Mouse (Mus musculus): ENCODE measurements around the gene Mtmr12. TPM values are rescaled to one million over a fixed set of nuclear protein-coding genes. Genes with fewer than 3 reads are reported as not detected.
"Not testable (repeated sequence)": the region's sequence is repeated elsewhere in the genome, so short reads cannot be mapped to it uniquely, and the experiment has no call there.

Gene Mtmr12
- 8.7 and 9.2 TPM in 2 replicates for polyA plus RNA-seq (2015; fragmentation: Nextera tagmentation; extraction: Ambion mirVana)

GRCm38 (mm10) chr15:12204319-12205159 is at the start of gene Mtmr12:
Mtmr12 (plus strand) TSS chr15:12205028.
- under 1% methylated on average over 58 of the region's 58 CpGs for WGBS
- H3K4me3 ChIP-seq = peak within 1 kb of the TSS; percentile 80
- peaks cover 32% of the 10 kb centered on the region for H3K4me1 ChIP-seq (replicated peaks)
- peak within 1 kb of the TSS; percentile 92 for H3K27ac ChIP-seq (replicated peaks)
- no peaks in the 10 kb centered on the region for H3K9me3 ChIP-seq
- peak within 1 kb of the TSS; percentile 63 for H3K4me2 ChIP-seq
- peak; percentile 99 for ATAC-seq (ENCODE audit: low FRiP score, low read depth)
- H3K27me3 ChIP-seq = no peaks in the 10 kb centered on the region
- no peaks in the 10 kb centered on the region for H3K36me3 ChIP-seq
- H3K9ac ChIP-seq = peak within 1 kb of the TSS; percentile 72

DNA sequence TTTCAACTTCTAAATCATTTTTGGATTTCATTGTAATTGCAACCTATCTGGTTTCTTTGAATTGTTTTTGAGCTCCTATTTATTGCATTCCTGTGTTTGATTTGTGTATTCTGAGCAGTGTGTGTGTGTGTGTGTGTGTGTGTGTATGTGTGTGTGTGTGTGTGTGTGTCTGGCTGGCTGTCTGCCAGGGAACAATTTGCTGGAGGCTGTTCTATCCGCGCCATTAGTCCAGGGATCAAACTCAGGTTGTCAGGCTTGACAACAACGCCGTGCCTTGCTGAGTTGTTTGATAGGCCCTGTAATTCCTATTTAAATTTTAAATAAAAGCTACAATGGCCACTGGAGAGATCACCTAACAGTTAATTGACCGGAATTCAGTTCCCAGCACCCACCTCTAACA is 26.7 kb upstream of the Mtmr12 start:
- no peak overlapping the region for H3K4me2 ChIP-seq
- H3K4me1 ChIP-seq (replicated peaks) = no peaks in the 10 kb centered on the region
- no peak overlapping the region for H3K9ac ChIP-seq
- no peak overlapping the region for H3K27ac ChIP-seq (replicated peaks)
- H3K36me3 ChIP-seq = peaks cover 44% of the 10 kb centered on the region
- WGBS = 63% methylated on average over 5 of the region's 5 CpGs
- H3K27me3 ChIP-seq = no peaks in the 10 kb centered on the region
- H3K4me3 ChIP-seq = no peak overlapping the region
- no peaks in the 10 kb centered on the region for H3K9me3 ChIP-seq
- no peak for ATAC-seq (ENCODE audit: low FRiP score, low read depth)

GRCm38 (mm10) chr15:12181181-12181805 is 23.5 kb upstream of the Mtmr12 start:
- H3K36me3 ChIP-seq = peaks cover 24% of the 10 kb centered on the region
- H3K4me2 ChIP-seq; H3K9ac ChIP-seq; H3K4me1 ChIP-seq (replicated peaks); H3K4me3 ChIP-seq; ATAC-seq (ENCODE audit: low FRiP score, low read depth); H3K27ac ChIP-seq (replicated peaks); H3K9me3 ChIP-seq; H3K27me3 ChIP-seq: not testable (repeated sequence)
- 94% methylated on average over 13 of the region's 13 CpGs for WGBS

DNA sequence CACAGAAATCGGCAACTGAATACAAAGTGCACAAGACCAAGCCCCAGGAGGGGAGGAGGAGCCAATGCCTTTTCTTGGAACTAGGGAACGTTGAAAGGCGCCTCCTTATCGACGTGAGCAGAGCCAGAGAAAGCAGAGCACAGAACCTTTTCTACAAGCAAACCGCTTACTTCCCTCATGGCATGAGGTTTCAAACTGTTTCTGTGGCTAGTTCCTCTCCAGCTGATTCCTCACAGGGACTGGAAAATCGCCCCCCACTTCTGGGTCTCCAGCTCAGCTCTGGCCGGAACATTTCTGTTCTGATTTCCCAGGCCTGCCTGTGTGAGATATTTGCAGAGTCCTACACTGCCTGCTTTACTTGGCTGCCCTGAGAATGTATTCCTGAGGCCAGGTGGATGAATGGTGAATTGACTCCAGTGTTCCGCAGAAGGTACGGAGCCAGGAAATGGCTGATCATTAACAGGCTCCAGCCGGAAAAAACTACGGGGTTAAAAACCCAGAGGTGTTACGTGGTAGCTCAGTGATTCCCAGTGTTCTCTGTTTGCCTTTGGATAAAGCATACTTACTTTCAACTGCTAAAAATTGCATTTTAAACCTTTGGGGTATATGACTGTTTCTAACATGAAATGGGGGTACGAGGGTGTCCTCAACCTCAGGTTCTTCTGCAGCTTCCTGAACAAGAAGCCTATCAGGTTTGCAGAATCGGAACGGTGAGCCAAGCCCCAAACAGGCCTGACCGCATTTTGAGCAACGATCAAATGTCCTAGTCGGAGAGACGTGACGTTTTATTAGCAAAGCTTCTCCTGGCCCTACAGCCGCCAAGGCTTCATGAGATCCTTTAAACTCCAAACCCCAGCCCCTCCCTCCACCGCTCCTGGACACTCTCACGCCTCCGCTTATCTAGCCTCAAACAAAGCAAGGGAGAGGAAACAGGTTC is 10.7 kb upstream of the Mtmr12 start:
- Histone ChIP-seq H3K36me3 (peaks cover 5% of the 10 kb centered on the region), H3K4me2 (no peak overlapping the region), H3K27ac (replicated peaks) (no peak overlapping the region), H3K4me1 (replicated peaks) (no peaks in the 10 kb centered on the region), H3K9me3 (no peaks in the 10 kb centered on the region), H3K27me3 (no peaks in the 10 kb centered on the region), H3K4me3 (no peak overlapping the region), H3K9ac (no peak overlapping the region)
- no peak for ATAC-seq (ENCODE audit: low FRiP score, low read depth)
- WGBS = 74% methylated on average over 25 of the region's 25 CpGs

DNA sequence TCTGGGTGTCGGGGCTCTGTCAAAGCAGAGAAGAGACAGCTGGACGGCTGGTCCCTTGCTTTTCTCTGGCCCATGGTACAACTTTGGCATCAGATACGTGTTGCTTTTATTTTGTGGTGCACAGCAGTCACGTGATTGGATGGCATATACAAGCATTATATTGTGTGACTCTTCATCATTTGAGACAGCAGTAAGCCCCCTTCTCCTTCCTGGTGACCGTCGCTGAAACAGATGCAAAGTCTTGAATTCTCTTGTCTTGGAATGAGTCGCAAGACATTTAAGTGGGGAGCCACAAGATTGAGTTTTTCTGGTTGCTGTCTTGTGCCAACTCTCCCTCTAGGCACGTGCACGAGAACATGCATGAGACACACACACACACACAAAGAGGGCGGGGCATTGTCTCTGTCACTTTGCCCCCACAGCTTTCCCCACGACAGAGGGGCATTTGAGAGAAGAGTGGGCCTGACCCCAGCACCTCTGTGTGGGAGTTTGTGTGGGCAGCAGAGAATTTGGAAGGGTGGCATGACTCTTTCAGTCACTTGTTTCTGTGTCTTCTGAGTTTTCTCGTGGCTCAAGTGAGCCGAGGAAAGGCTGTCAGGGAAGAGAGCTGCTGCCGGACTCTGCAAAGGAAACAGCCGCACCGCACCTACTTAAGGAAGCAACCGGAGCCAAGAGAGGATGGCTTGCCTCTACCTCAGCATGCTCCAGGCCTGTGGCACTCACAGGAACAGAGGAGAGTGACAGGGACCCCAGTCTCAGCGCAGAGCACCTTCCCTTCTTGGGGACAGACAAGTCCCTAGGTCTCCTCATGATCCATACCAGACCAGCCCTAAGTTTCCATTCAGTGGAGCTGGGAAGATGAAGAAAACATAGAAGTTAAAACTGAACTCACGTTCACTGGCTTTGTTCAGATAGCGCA is 9.8 kb upstream of the Mtmr12 start:
- Histone ChIP-seq H3K4me1 (replicated peaks) (no peaks in the 10 kb centered on the region), H3K27me3 (no peaks in the 10 kb centered on the region), H3K36me3 (peaks cover 5% of the 10 kb centered on the region), H3K4me3 (no peak overlapping the region), H3K9ac (no peak overlapping the region), H3K9me3 (no peaks in the 10 kb centered on the region), H3K27ac (replicated peaks) (no peak overlapping the region), H3K4me2 (no peak overlapping the region)
- WGBS = 80% methylated on average over 20 of the region's 20 CpGs
- ATAC-seq (ENCODE audit: low FRiP score, low read depth) = no peak

DNA sequence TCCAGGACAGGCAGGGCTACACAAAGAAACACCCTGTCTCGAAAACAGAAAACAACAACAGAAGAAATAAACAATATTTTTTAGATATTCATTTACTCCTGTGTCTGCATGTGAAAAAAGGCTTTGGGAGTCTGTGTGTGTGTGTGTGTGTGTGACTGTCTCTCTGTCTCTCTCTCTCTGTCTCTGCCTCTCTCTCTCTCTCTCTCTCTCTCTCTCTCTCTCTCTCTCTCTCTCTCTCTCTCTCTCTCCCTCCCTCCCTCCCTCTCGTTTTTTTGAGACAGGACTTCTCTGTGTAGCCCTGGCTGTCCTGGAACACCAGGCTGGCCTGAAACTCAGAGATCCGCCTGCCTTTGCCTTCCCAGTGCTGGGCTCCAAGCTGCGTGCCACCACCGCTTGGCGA is 8.9 kb upstream of the Mtmr12 start:
- Histone ChIP-seq H3K9me3 (no peaks in the 10 kb centered on the region), H3K27ac (replicated peaks) (no peak overlapping the region), H3K36me3 (no peaks in the 10 kb centered on the region; the same call in 1 of the 2 replicates), H3K4me1 (replicated peaks) (no peaks in the 10 kb centered on the region), H3K9ac (no peak overlapping the region), H3K27me3 (no peaks in the 10 kb centered on the region), H3K4me2 (no peak overlapping the region), H3K4me3 (no peak overlapping the region)
- no peak for ATAC-seq (ENCODE audit: low FRiP score, low read depth)
- WGBS = 80% methylated on average over 6 of the region's 6 CpGs

- Histone ChIP-seq H3K4me1 (replicated peaks) (no peaks in the 10 kb centered on the region), H3K27me3 (no peaks in the 10 kb centered on the region), H3K36me3 (no peaks in the 10 kb centered on the region), H3K9ac (no peak overlapping the region), H3K27ac (replicated peaks) (no peak overlapping the region), H3K4me2 (no peak overlapping the region), H3K4me3 (no peak overlapping the region), H3K9me3 (no peaks in the 10 kb centered on the region)
- peak; percentile 59; the same call in 1 of the 2 replicates for ATAC-seq (ENCODE audit: low FRiP score, low read depth)
- WGBS = 41% methylated on average over 22 of the region's 22 CpGs
Measured at GRCm38 (mm10) chr15:12196410-12197191, 8.2 kb upstream of the Mtmr12 start.

GRCm38 (mm10) chr15:12197361-12197760 is 7.5 kb upstream of the Mtmr12 start:
- 91% methylated on average over 6 of the region's 6 CpGs for WGBS
- Histone ChIP-seq H3K27ac (replicated peaks) (no peak overlapping the region), H3K9ac (no peak overlapping the region), H3K9me3 (no peaks in the 10 kb centered on the region), H3K27me3 (no peaks in the 10 kb centered on the region), H3K4me1 (replicated peaks) (no peaks in the 10 kb centered on the region), H3K4me2 (no peak overlapping the region), H3K4me3 (no peak overlapping the region), H3K36me3 (no peaks in the 10 kb centered on the region)
- ATAC-seq (ENCODE audit: low FRiP score, low read depth) = no peak

DNA sequence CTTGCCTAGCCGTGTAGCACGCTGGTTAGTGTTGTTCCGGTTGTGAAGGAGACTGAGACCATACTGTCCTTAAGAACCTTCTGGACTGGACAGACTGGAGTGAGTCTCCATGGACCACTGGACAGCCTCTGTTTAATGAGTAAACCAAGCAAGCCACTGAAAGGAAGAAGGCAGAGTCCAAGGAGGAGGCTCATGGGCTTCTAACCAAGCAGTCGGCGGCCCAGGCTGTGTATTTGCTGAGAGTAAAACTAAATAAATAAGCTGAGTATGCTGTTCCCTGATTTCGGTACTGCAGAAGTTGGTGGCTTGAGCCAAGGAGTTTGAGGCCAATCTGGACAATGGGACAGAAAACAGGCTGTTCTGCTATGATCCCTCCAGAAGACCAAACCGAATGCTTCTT is 4.8 kb upstream of the Mtmr12 start:
- Histone ChIP-seq H3K4me2 (no peak overlapping the region), H3K9ac (no peak overlapping the region), H3K4me1 (replicated peaks) (peaks cover 6% of the 10 kb centered on the region), H3K36me3 (no peaks in the 10 kb centered on the region), H3K9me3 (no peaks in the 10 kb centered on the region), H3K4me3 (no peak overlapping the region), H3K27ac (replicated peaks) (no peak overlapping the region), H3K27me3 (no peaks in the 10 kb centered on the region)
- WGBS = 96% methylated on average over 7 of the region's 7 CpGs
- no peak for ATAC-seq (ENCODE audit: low FRiP score, low read depth)

- peaks cover 17% of the 10 kb centered on the region for H3K4me1 ChIP-seq (replicated peaks)
- no peak overlapping the region for H3K4me3 ChIP-seq
- H3K27me3 ChIP-seq = no peaks in the 10 kb centered on the region
- no peak overlapping the region for H3K9ac ChIP-seq
- ATAC-seq (ENCODE audit: low FRiP score, low read depth) = no peak
- no peak overlapping the region for H3K27ac ChIP-seq (replicated peaks)
- no peak overlapping the region for H3K4me2 ChIP-seq
- H3K9me3 ChIP-seq = no peaks in the 10 kb centered on the region
- no peaks in the 10 kb centered on the region for H3K36me3 ChIP-seq
Measured at GRCm38 (mm10) chr15:12201856-12202255, 3.0 kb upstream of the Mtmr12 start.

Data from hindbrain, embryonic 15.5 days (tissue).